Mouse (Mus musculus) heart, adult 2 months (tissue): ENCODE measurements around the gene Hs6st1.

Experiments used
- CTCF ChIP-seq: fragments of 200-600 bp; IDR thresholded peaks from 2 replicates; pipeline ENCODE4 v1.8.1; 2022; ENCODE audit warnings: antibody characterized with exemption, mild to moderate bottlenecking, moderate library complexity
- EP300 ChIP-seq: fragments of 200-500 bp; IDR thresholded peaks from 2 replicates; pipeline ENCODE4 v1.6.1; 2011; ENCODE audit warnings: low read depth, low read length, control low read depth; ENCODE audit not compliant: insufficient read depth
- POLR2A ChIP-seq: fragments of 200-500 bp; IDR thresholded peaks from 2 replicates; pipeline ENCODE4 v1.6.1; 2011; ENCODE audit warnings: mild to moderate bottlenecking, low read depth, low read length, control low read depth; ENCODE audit not compliant: insufficient read depth

- no peak for TF ChIP-seq POLR2A
- TF ChIP-seq CTCF = no peak
- TF ChIP-seq EP300 = no peak
Observed at GRCm38 (mm10) chr1:36125076-36125475, 56.9 kb downstream of the Hs6st1 start.
